Mouse (Mus musculus) kidney, adult 11 months (tissue): Measurements from ENCODE around the gene Gins2.

ENCODE experiments used
- DNase-seq: peaks from one replicate; pipeline ENCODE4 v3.0.0; 2022

Gins2 gene

GRCm38 (mm10) chr8:120588908-120589771 lies at the start of gene Gins2:
Gene Gins2, minus strand, starts transcription at chr8:120589304.
- peak; percentile 100 for DNase-seq

DNA sequence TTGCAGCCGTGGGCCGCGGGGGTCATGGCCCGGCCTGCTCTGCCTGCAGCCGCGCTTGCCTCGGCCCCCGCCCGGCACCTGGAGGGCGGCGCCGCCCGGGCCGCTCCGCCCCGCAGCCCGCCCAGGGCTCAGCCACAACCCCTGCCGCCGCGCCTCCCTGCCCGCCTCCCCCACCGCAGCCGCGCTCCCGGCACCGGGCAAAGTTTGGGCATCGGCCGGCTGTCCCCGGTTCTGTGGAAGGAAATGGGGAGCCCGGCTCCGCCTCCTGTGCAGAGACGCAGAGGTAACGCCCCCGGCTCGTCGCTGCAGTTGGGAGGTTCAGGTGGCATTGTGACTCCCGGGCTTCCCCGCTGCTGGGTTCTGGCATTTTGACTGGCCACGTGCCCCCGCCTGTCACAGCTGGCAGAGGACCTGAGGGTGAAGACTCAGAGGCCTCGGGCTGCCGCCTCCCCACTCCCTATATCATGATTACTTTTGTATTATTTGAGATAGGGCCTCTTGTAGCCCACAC lies 45.3 kb upstream of the Gins2 start:
- DNase-seq: peak; percentile 85

GRCm38 (mm10) chr8:120633665-120634271 lies 44.7 kb upstream of the Gins2 start:
- DNase-seq: no peak

GRCm38 (mm10) chr8:120632969-120633664 lies 44.0 kb upstream of the Gins2 start:
- no peak for DNase-seq

DNA sequence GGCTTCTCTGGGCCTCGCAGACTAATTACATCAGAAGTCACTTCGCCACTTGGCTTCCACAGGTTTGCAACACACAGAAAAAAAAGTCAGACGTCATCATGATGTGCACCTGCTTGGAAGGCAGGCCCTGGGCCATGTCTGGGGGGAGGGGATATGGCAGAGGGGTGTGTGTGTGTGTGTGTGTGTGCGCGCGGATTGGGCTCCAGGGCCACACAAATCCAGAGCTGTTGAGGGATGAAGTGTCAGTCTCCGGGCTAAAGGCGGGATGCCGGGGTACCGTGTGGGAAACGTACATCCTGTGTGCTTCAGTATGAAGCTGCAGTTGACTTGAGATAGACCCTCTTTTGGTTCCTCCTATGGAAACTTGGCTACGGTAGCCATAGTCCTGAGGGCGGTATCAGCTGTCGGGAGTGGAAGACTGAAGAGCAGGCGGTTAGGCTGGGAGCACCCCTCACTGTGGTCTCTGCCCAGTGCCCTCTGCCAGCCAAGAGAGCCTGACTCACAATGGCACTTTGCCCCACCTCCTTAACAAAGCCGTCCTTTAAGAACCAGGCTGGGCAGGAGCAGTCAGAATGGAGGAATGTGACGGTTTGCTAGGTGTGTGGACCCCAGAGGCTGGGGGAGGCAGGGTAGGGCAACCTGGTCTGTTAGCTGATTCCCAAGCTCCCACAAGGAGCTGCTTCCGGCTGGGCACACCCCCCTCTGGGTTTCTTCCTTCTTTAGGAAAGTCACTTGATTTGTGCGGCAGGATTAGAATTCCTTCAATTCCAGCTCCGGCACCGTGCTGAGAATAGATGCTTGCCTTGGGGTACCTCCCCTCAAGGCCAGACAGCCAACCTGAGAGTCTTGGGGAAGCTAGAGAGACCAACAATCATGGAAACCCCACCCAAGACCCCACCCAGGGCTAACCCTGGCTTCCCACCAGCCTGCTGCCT lies 42.6 kb upstream of the Gins2 start:
- no peak for DNase-seq

DNA sequence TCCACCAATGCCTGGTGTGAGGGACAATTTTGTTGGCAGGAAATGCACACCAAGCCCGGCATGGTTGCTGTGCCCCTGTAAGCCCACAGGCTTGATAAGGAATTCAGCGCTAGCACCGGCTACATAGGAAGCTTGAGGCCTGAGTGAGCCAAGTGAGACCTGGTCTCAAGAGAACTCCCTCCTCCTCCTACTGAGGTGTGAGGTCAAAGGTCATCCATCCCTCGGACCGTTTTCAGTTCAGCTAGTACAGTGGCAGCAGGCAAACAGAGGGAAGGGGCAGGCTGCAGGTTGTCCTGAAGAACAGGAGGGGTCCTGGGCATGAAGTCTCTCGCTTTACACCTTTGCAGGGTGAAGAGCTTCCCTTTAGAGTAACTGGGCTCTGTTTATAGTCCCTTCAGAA lies 41.7 kb upstream of the Gins2 start:
- DNase-seq: no peak

DNA sequence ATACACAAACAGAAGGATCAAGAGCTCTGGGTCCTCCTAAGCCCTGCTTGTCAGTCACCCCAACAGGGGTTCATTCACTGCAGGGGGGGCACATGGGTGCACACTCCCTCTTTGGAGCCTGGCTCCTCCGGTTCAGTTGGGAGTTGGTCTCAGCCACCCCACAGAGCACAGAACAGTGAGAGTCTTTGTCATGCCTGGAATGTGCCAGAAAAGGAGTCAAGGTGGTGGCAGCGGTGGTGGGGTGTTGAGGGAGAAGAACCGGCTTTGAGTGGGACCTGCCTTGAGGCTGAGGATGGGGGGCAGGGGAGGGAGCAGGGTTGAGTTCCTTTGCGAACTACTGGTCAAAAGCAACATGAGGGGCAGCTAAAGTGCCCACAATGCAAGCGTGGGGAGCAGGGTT lies 40.9 kb upstream of the Gins2 start:
- DNase-seq: no peak

DNA sequence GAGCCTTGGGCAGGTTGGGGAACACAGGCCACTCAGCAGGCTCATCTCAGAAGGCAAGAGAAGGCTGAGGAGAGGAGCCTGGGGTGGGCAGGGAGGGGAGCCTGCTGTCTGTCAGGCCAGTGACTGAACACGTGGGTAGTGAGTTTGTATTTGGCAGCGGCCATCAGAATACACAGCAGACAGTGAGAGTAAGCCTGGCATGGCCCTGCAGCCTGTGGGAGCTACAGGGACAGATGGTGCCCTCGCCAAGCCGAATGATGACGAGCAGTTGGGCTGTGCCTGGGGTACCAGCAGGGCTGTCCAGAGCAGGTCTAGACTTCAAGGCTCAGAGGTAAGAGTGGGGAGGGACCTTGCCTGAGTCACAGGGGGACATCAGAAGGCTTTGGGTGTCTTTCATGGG lies 38.2 kb upstream of the Gins2 start:
- DNase-seq: no peak

DNA sequence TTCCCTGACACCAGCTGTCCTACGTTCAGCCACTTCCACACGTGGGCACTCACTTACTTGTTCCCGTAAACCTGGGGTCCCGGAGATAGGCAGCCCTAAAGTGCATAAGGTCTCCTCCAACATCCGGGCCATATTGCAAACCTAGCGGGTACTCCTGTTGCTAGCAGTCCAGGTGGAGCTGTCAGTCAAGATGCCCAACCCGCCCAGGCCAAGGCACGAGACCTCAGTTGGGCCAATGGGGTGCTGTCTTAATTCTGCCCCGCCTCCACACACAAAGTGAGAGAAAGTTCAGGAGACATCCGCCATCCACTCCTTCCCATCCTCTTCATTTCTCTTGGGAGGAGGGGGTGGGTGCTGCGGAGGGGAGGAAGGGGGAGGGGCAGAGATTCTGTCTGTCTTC lies 37.4 kb upstream of the Gins2 start:
- DNase-seq: no peak

DNA sequence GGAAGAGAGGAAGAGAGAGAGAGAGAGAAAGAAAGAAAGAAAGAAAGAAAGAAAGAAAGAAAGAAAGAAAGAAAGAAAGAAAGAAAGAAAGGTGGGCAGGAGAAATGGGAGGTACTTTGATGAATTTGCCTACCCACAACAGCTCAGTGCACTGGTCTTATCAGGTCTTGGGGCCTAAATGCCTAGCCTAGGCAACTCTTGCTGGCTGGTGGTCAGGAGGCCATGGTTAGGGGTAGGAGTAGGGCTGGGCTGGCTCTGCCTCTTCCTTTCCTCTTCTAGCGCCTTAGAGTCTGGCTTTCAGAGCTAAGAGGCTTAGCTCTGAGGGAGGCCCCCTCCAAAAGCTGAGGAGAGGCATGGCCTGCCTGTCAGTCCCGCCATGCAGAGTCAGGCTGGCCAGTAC lies 34.5 kb upstream of the Gins2 start:
- no peak for DNase-seq

- DNase-seq: no peak
These were observed 33.1 kb upstream of the Gins2 start for GRCm38 (mm10) chr8:120622161-120622560.

GRCm38 (mm10) chr8:120620441-120620840 lies 31.3 kb upstream of the Gins2 start:
- no peak for DNase-seq

- no peak for DNase-seq
These were observed 30.4 kb upstream of the Gins2 start for GRCm38 (mm10) chr8:120619235-120620180.

- peak; percentile 25 for DNase-seq
These were observed 29.0 kb upstream of the Gins2 start for GRCm38 (mm10) chr8:120618110-120618509.

DNA sequence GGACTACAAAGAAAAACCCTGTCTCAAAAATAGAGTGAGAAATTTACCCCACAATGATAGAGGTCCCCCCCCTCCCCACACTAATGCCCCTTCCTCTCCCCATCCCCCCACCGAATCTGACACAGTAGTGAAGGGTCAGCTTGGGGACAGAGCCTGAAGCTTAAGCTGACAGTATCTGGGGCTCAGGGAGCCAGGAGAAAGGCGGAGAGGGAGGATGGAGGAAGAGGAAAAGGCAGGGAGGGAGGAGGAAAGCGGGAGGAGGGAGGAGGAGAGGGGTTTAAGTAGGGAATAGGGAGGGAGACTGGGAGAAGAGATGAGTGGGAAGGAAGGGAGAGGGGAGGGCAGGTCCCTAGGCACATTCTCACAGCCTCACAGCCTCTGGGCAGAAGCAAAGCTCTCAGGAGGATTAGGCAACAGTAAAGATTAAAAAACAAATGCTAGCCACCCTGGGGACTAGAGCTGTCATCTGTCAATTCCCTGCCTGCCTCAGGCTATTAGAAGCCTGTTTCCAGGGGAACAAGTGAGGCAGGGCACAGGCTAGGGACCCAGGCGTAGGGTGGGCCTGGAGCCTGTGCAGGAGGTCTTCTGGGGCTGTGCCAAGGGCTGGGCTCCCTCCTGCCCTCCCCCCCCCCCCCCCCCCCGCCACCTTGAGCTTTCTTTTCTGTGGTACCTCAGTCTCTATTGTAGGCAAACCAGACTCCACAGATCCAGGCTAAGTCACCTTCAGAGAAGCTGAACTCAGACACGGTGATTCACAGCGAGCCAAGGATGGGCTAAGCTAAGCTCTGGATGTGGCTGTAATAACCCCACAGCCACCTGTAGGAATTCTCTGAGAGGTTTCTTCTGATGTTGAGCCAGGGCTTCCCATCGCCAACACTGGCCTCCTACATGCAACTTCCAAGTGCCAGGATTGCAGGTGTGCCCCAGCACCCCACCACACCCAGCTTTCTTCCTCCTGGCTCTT lies 27.8 kb upstream of the Gins2 start:
- no peak for DNase-seq

GRCm38 (mm10) chr8:120614491-120614890 lies 25.4 kb upstream of the Gins2 start:
- DNase-seq: no peak

DNA sequence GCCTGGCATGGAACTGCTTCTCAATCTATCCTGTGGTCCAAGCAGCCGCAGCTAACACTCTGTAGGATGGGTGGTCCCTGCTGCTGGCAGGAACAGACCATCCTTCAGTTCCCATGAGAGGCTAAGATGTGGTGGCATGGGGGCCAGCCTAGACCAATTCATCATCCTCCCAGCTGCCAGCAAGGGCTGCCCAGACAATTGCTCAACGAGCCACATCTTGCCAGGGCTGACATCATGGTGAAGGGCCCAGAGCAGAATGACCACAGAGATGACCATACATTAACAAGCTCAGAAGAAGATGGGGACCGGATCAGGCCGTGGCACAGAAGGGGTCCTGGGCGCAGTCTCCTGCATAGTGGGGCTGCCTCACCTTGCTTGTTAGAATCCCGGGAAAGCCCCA lies 21.7 kb upstream of the Gins2 start:
- DNase-seq: no peak

DNA sequence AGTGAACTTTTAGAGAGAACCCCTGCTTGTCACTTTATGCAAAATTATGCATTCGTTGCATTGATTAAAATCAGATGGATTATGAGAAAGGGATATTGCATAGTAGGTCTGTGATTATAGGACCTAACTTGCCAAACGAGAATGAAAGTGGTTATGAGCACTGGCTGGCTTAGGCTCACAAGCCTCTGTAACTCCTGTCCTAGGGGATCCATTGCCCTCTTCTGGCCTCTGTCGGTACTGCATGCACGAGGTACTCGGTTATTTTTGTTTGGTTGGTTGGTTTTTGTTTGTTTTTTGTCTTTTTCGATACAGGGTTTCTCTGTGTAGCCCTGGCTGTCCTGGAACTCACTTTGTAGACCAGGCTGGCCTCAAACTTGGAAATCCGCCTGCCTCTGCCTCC lies 18.8 kb upstream of the Gins2 start:
- peak; percentile 45 for DNase-seq

DNA sequence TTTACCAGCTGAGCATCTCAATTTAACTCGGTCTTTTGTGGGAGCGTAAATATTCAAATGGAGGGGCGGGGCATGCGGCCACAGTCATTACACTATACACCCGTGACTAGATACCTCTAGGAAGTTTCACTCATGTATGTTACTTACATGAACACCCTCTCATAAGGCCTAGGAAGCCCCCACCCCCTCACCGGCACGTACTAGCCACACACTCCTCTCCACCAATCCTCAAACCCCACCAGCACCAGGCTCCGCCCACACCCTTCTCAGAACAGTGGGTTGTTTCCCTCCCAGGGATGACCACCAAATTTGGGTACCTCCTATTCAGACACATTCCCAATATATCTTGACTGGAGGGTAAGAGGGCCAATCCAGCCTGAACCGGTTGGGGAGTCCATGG lies 18.4 kb upstream of the Gins2 start:
- no peak for DNase-seq

GRCm38 (mm10) chr8:120602672-120603071 lies 13.6 kb upstream of the Gins2 start:
- no peak for DNase-seq
